Mouse (Mus musculus) C2C12 (cell line): ENCODE results near the gene Yod1. TPM values are rescaled to one million over a fixed set of nuclear protein-coding genes. Genes with fewer than 3 reads are reported as not detected.

Experiments used
- H3K27me3 ChIP-seq: one replicate; pipeline ENCODE4 v1.6.1; 2011; ENCODE audit not compliant: control insufficient read depth, insufficient read depth, insufficient read length
- H3K36me3 ChIP-seq: one replicate; pipeline ENCODE4 v1.6.1; 2011; ENCODE audit not compliant: control insufficient read depth, insufficient read depth
- H3K4me3 ChIP-seq: one replicate; pipeline ENCODE4 v1.5.1; 2011; ENCODE audit warnings: mild to moderate bottlenecking, control low read depth; ENCODE audit not compliant: poor library complexity, insufficient read depth, severe bottlenecking
- H3K79me2 ChIP-seq: one replicate; pipeline ENCODE4 v1.6.1; 2011; ENCODE audit not compliant: control insufficient read depth, insufficient read depth
- H3K79me3 ChIP-seq: one replicate; pipeline ENCODE4 v1.6.1; 2011; ENCODE audit warnings: low read depth, control low read depth
- H3ac ChIP-seq: one replicate; pipeline ENCODE3; 2011; ENCODE audit warnings: low read depth; ENCODE audit not compliant: control insufficient read depth, insufficient read length
- CEBPB ChIP-seq: IDR thresholded peaks from one replicate; pipeline ENCODE4 v1.6.1; 2011; ENCODE audit warnings: low read depth, mild to moderate bottlenecking, control low read depth, moderate library complexity
- CTCF ChIP-seq: IDR thresholded peaks from one replicate; pipeline ENCODE4 v1.5.1; 2011; ENCODE audit not compliant: control insufficient read depth, insufficient read depth, insufficient read length
- FOSL1 ChIP-seq: IDR thresholded peaks from one replicate; pipeline ENCODE4 v1.8.0; 2011; ENCODE audit warnings: mild to moderate bottlenecking, low read length; ENCODE audit not compliant: poor library complexity, insufficient read depth, severe bottlenecking
- MAX ChIP-seq: IDR thresholded peaks from one replicate; pipeline ENCODE4 v1.6.1; 2011; ENCODE audit warnings: mild to moderate bottlenecking, control low read depth
- MYOD1 ChIP-seq: IDR thresholded peaks from one replicate; pipeline ENCODE4 v1.6.1; 2011; ENCODE audit warnings: low read depth; ENCODE audit not compliant: control insufficient read depth, insufficient read length
- MYOG ChIP-seq: IDR thresholded peaks from one replicate; pipeline ENCODE4 v1.6.1; 2011; ENCODE audit not compliant: control insufficient read depth, insufficient read length; ENCODE audit errors: extremely low read depth
- USF1 ChIP-seq: IDR thresholded peaks from one replicate; pipeline ENCODE4 v1.6.1; 2011; ENCODE audit warnings: low read depth, mild to moderate bottlenecking, control low read depth, moderate library complexity
- polyA plus RNA-seq: library from polyadenylated mRNA; unstranded; fragments of >200 nt; fragmentation: generic; extraction: Trizol; gene quantifications from one replicate; pipeline ENCODE4 v1.2.1, GENCODE M21; 2012; ENCODE audit warnings: missing spikeins

Yod1 gene
- polyA plus RNA-seq, 1 experiment = 0.85 TPM

DNA sequence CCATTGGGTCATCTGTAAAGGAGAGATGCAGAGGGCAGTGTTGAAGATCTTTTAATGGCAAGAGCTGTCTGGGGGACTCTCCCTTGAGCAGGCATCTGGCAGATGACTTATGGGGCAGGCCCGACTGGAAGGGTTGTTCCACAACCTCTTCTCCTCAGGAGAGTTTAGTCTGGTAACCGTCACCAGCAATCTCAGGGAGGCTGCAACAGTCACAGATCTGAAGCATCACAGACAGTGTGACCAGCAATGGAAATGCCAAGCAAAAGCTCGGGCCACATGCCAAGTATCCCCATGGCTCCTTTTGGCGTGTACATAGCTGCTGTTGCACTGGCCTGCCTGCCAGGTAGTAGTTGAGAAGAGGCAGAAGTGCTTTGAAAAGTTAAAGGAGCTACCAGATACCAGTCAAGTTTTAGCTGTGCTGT is 23.1 kb downstream of the Yod1 start:
- H3K79me2 ChIP-seq = no peaks in the 10 kb centered on the region
- no peaks in the 10 kb centered on the region for H3K27me3 ChIP-seq
- no peak overlapping the region for H3ac ChIP-seq
- no peak overlapping the region for H3K4me3 ChIP-seq
- no peaks in the 10 kb centered on the region for H3K36me3 ChIP-seq
- TF ChIP-seq FOSL1 (no peak), MYOD1 (no peak), CTCF (no peak), MYOG (no peak), CEBPB (no peak), MAX (no peak), USF1 (no peak)
- no peaks in the 10 kb centered on the region for H3K79me3 ChIP-seq

DNA sequence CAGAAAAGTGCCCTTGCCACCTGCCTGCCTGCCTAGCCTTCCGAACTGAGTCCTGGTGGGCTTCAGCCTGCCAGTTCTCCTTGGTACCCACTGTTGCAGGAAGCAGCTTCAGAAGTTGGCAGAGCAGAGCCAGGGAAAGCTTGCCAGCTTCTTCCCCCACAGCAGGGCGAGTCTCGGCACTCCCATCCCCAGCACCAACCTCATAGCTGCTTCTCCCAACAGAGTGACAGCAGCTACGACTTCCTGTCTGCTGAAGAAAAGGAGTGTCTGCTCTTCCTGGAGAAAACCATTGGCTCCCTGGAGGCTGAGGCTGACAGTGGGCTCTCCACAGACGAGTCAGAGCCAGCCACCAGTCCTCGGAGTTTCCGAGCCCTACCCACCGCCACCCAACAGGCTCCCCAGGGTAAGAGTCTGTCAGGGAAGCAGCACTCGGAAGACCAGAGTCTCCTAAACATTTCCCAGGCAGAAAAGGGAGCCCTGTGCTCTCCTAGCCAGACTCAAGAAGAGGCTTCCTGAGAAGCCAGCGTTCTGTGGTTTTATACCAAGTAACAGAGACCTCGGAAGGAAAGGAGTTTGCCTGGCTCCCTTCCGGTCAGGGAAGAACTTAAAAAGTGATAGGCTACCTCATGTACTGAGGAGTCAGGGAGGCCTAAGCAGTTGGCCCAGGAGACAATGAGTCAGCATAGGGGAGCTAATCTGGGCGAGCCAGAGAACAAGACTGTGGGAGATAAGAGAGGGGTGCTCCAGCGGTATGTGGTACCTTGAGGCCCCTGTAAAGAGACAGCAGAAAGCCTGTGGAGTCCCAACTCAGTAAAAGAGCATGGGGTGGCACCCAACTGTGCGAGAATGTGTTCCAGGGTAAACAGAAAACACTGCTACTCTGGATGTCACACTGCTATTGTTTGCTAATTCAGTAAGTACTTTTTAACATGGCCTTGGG is 23.9 kb downstream of the Yod1 start:
- TF ChIP-seq MAX = no peak
- no peak for TF ChIP-seq USF1
- no peak for TF ChIP-seq CEBPB
- TF ChIP-seq MYOG = no peak
- no peak for TF ChIP-seq CTCF
- TF ChIP-seq FOSL1 = no peak
- TF ChIP-seq MYOD1 = no peak
- Histone ChIP-seq H3K79me3 (no peaks in the 10 kb centered on the region), H3K27me3 (no peaks in the 10 kb centered on the region), H3K79me2 (no peaks in the 10 kb centered on the region), H3K36me3 (no peaks in the 10 kb centered on the region), H3ac (no peak overlapping the region), H3K4me3 (no peak overlapping the region)

DNA sequence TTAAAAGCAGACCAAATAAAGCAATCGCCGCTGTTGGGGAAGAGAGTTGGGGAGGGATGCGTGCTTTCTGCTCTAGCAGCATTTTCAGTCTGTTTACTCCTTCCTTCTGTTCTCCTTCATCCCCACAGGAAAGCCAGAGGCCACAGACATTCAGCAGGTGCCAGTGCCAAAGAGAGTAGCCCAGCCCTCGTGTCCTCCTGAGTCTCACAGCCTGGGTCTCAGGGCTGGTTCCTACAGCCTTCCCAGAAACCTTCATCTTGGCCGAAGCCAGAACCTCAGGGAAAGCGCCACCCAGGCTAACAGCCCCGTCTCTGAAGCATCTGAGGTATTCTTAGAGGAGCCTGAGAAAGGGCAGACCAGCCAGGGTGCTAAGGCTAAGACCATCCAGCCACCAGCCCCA is 25.1 kb downstream of the Yod1 start:
- H3K27me3 ChIP-seq = no peaks in the 10 kb centered on the region
- no peaks in the 10 kb centered on the region for H3K79me2 ChIP-seq
- no peak for TF ChIP-seq MAX
- TF ChIP-seq CEBPB = no peak
- no peak for TF ChIP-seq CTCF
- no peak for TF ChIP-seq FOSL1
- TF ChIP-seq USF1 = no peak
- no peak for TF ChIP-seq MYOG
- TF ChIP-seq MYOD1 = no peak
- H3K4me3 ChIP-seq = no peak overlapping the region
- no peak overlapping the region for H3ac ChIP-seq
- H3K79me3 ChIP-seq = no peaks in the 10 kb centered on the region
- H3K36me3 ChIP-seq = no peaks in the 10 kb centered on the region

DNA sequence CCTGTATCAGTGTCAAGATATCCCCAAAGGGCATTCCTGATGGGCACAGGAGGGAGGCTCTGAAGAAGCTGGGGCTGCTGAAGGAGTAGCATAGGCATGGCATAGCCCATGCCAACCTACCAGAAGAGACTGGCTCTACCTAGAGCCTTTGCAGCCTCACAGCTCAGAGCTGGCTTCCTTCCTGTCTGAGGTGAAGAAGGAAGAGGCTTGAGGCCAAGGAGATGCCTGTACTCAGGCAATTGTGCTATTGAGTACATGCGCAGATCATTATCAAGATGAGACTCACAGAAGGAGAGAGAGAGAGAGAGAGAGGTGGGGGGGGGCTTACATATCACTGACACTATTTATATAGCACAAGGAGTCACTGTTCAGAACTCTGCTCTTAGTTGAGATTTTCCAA is 26.6 kb downstream of the Yod1 start:
- no peak for TF ChIP-seq CTCF
- TF ChIP-seq FOSL1 = no peak
- no peak for TF ChIP-seq USF1
- no peak for TF ChIP-seq CEBPB
- Histone ChIP-seq H3K36me3 (no peaks in the 10 kb centered on the region), H3K79me3 (no peaks in the 10 kb centered on the region), H3K79me2 (no peaks in the 10 kb centered on the region), H3K4me3 (no peak overlapping the region), H3ac (no peak overlapping the region), H3K27me3 (no peaks in the 10 kb centered on the region)

DNA sequence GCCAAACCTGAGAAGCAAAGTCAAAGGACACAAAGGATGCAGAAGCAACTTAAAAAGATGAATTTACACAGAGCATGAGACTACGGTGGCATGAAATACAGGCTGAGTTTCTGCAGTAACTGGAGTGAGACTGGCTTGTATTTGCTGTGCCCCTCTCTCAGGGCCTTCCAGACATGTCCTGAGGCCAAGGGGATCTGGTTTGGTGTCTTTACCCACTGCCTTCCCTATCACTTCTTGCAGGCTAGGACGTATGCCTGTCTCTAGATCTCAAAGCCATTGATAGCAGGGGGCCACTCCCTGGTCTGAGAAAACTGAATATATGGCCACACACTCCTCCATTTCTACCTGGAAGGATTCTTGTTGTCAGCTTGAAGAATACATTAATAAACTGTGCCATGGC is 27.1 kb downstream of the Yod1 start:
- no peak overlapping the region for H3ac ChIP-seq
- H3K79me2 ChIP-seq = no peaks in the 10 kb centered on the region
- TF ChIP-seq MAX = no peak
- TF ChIP-seq USF1 = no peak
- no peak for TF ChIP-seq MYOD1
- TF ChIP-seq MYOG = no peak
- no peak for TF ChIP-seq CTCF
- TF ChIP-seq CEBPB = no peak
- no peak for TF ChIP-seq FOSL1
- H3K4me3 ChIP-seq = no peak overlapping the region
- H3K27me3 ChIP-seq = no peaks in the 10 kb centered on the region
- no peaks in the 10 kb centered on the region for H3K36me3 ChIP-seq
- H3K79me3 ChIP-seq = no peaks in the 10 kb centered on the region

DNA sequence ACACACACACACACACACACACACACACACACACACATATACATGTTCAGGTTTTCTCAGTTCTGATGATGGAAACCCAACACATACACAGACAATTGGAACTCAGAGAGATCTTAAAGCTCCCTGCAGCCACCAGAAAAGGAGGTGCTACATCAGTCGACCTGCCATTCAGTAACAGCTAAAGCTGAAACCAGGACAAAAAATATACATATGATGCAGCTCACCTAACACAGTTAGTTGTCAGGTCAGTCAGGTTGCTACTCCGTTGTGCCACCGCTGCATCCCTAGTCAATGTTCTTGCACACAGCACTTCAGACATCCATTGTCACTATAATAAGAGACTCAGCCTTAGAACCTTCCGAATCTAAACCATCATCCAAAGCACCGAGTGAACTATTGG is 27.8 kb downstream of the Yod1 start:
- H3K79me2 ChIP-seq = no peaks in the 10 kb centered on the region
- TF ChIP-seq USF1 (no peak), CTCF (no peak), MAX (no peak)
- H3K27me3 ChIP-seq = no peaks in the 10 kb centered on the region
- H3K79me3 ChIP-seq = no peaks in the 10 kb centered on the region
- H3K36me3 ChIP-seq = no peaks in the 10 kb centered on the region
- H3K4me3 ChIP-seq = no peak overlapping the region
- no peak overlapping the region for H3ac ChIP-seq
